ENCODE assay signal across 8 mouse cellular contexts in genomic region chr11:17212141-17212495, GRCm38 (mm10). TPM values are rescaled to one million over a fixed set of nuclear protein-coding genes. Genes with fewer than 3 reads are reported as not detected.
DNase-seq lines count a peak whose midpoint lies in the region; ATAC-seq and TF ChIP-seq lines count a peak whose summit lies in the region.

No protein-coding gene starts in this region.

- WGBS in liver, adult 2 months = 1% methylated on average over 10 of the region's 10 CpGs
- under 1% methylated on average over 10 of the region's 10 CpGs for WGBS in intestine, embryonic 15.5 days
- WGBS in midbrain, embryonic 16.5 days = 3% methylated on average over 10 of the region's 10 CpGs

- 0 out of 2 replicates have a peak, but pooled peaks cover 2% of the 10 kb centered on the region for H3K79me2 ChIP-seq in liver, adult 2 months (ENCODE audit: control insufficient read depth, insufficient read depth, low read length)

- no peak for DNase-seq in liver, adult 2 months (ENCODE audit: extremely low read depth, low read depth, low spot score)
- no peak for DNase-seq in liver
- DNase-seq in c-Kit-positive CD71-positive TER-119-positive erythroid progenitor cells, embryonic 14.5 days (ENCODE audit: low spot score) = peak; percentile 49
- no peak for DNase-seq in kidney, postnatal 36 days
- DNase-seq in layer of hippocampus, adult 11-12 months (ENCODE audit: low spot score) = no peak
- no peak for DNase-seq in cerebellum, adult 11-12 months

- H3K4me1 ChIP-seq in liver, adult 2 months (ENCODE audit: control insufficient read depth, insufficient read depth, low read length) = peaks cover 7% of the 10 kb centered on the region; the same call in 1 of the 2 replicates
- peaks cover 14% of the 10 kb centered on the region for H3K4me1 ChIP-seq in intestine, embryonic 15.5 days (replicated peaks)
- peaks cover 22% of the 10 kb centered on the region for H3K4me1 ChIP-seq in midbrain, embryonic 16.5 days (ENCODE audit: control insufficient read depth, insufficient read depth, low read length)

- ATAC-seq in intestine, embryonic 15.5 days = no peak
- ATAC-seq in midbrain, embryonic 16.5 days = no peak

- no peaks in the 10 kb centered on the region for H3K27me3 ChIP-seq in liver, adult 2 months (ENCODE audit: control insufficient read depth, insufficient read depth, low read length)
- H3K27me3 ChIP-seq in intestine, embryonic 15.5 days (replicated peaks) = no peaks in the 10 kb centered on the region
- no peaks in the 10 kb centered on the region for H3K27me3 ChIP-seq in midbrain, embryonic 16.5 days (ENCODE audit: control insufficient read depth, insufficient read depth, low read depth, low read length)

- peak overlapping the region; percentile 30 for H3K27ac ChIP-seq in liver, adult 2 months (replicated peaks; ENCODE audit: insufficient read depth, low read depth, low read length)
- H3K27ac ChIP-seq in intestine, embryonic 15.5 days = peak overlapping the region; percentile 71; the same call in 1 of the 2 replicates
- H3K27ac ChIP-seq in midbrain, embryonic 16.5 days (ENCODE audit: low read length) = peak overlapping the region; percentile 91

- peaks cover 5% of the 10 kb centered on the region for H3K36me3 ChIP-seq in liver, adult 2 months (ENCODE audit: control insufficient read depth, insufficient read depth, low read length)
- peaks cover 3% of the 10 kb centered on the region; the same call in 1 of the 2 replicates for H3K36me3 ChIP-seq in intestine, embryonic 15.5 days
- peaks cover 6% of the 10 kb centered on the region; the same call in 1 of the 2 replicates for H3K36me3 ChIP-seq in midbrain, embryonic 16.5 days (ENCODE audit: control insufficient read depth, insufficient read depth, low read length)

- H3K4me3 ChIP-seq in liver, adult 2 months (ENCODE audit: insufficient read depth, low read depth, low read length) = peak overlapping the region; percentile 67
- H3K4me3 ChIP-seq in intestine, embryonic 15.5 days (replicated peaks) = peak overlapping the region; percentile 98
- peak overlapping the region; percentile 98 for H3K4me3 ChIP-seq in midbrain, embryonic 16.5 days (ENCODE audit: low read depth, low read length)

- TF ChIP-seq POLR2A in liver, adult 2 months (IDR thresholded peaks at IDR 0.05; ENCODE audit: extremely low read depth, insufficient read depth, low read length) = no peak

- peak overlapping the region; percentile 77 for H3K9ac ChIP-seq in liver, adult 2 months (ENCODE audit: low read depth, low read length)
- H3K9ac ChIP-seq in intestine, embryonic 15.5 days = peak overlapping the region; percentile 65
- peak overlapping the region; percentile 81 for H3K9ac ChIP-seq in midbrain, embryonic 16.5 days (ENCODE audit: low read depth, low read length)

- no peak for TF ChIP-seq CTCF in liver, adult 2 months (IDR thresholded peaks at IDR 0.05; ENCODE audit: low read depth, low read length)

- H3K4me2 ChIP-seq in intestine, embryonic 15.5 days (replicated peaks) = peak overlapping the region; percentile 59
- H3K4me2 ChIP-seq in midbrain, embryonic 16.5 days (ENCODE audit: low read length) = peak overlapping the region; percentile 81

- no peaks in the 10 kb centered on the region for H3K9me3 ChIP-seq in intestine, embryonic 15.5 days
- H3K9me3 ChIP-seq in midbrain, embryonic 16.5 days (replicated peaks; ENCODE audit: control insufficient read depth, low read length, poor library complexity, severe bottlenecking) = no peaks in the 10 kb centered on the region

RNA-seq across cellular contexts. Expression of gene Pno1, which starts 0.8 kb away (rescaled TPM):
- 26.8 and 30.7 TPM in 2 replicates for total RNA-seq in liver, adult 2 months (2014; rRNA removed)
- 4.0 and 4.1 TPM in 2 replicates for polyA plus RNA-seq in liver, adult 2 months (2012; rRNA removed)
- polyA plus RNA-seq in intestine, embryonic 15.5 days (2015; fragmentation: Nextera tagmentation; extraction: Ambion mirVana) = 80.1 and 89.9 TPM in 2 replicates
- polyA plus RNA-seq in midbrain, embryonic 16.5 days (2015; fragmentation: Nextera tagmentation; extraction: Ambion mirVana) = 40.9 TPM in 2 replicates

RNA-seq across cellular contexts. Expression of gene Wdr92, which starts 30.2 kb away (rescaled TPM):
- 9.3 and 11.5 TPM in 2 replicates for total RNA-seq in liver, adult 2 months (2014; rRNA removed)
- polyA plus RNA-seq in liver, adult 2 months (2012; rRNA removed) = 4.9 and 5.5 TPM in 2 replicates
- polyA plus RNA-seq in intestine, embryonic 15.5 days (2015; fragmentation: Nextera tagmentation; extraction: Ambion mirVana) = 24.7 and 27.2 TPM in 2 replicates
- 19.4 and 20.9 TPM in 2 replicates for polyA plus RNA-seq in midbrain, embryonic 16.5 days (2015; fragmentation: Nextera tagmentation; extraction: Ambion mirVana)

RNA-seq across cellular contexts. Expression of gene C1d, which starts 45.3 kb away (rescaled TPM):
- total RNA-seq in liver, adult 2 months (2014; rRNA removed) = 48.3 and 53.2 TPM in 2 replicates
- polyA plus RNA-seq in liver, adult 2 months (2012; rRNA removed) = 23.4 and 38.9 TPM in 2 replicates
- 96.8 and 116 TPM in 2 replicates for polyA plus RNA-seq in intestine, embryonic 15.5 days (2015; fragmentation: Nextera tagmentation; extraction: Ambion mirVana)
- 167 and 178 TPM in 2 replicates for polyA plus RNA-seq in midbrain, embryonic 16.5 days (2015; fragmentation: Nextera tagmentation; extraction: Ambion mirVana)

RNA-seq across cellular contexts. Expression of gene Ppp3r1, which starts 53.1 kb away (rescaled TPM):
- total RNA-seq in liver, adult 2 months (2014; rRNA removed) = 21.4 and 22.8 TPM in 2 replicates
- polyA plus RNA-seq in liver, adult 2 months (2012; rRNA removed) = 15.1 and 18.1 TPM in 2 replicates
- polyA plus RNA-seq in intestine, embryonic 15.5 days (2015; fragmentation: Nextera tagmentation; extraction: Ambion mirVana) = 100 and 111 TPM in 2 replicates
- 212 and 220 TPM in 2 replicates for polyA plus RNA-seq in midbrain, embryonic 16.5 days (2015; fragmentation: Nextera tagmentation; extraction: Ambion mirVana)

Comparison
In these comparisons a context has a peak if more than half of its experiments do, and no peak if none do; other contexts are left out.
1. H3K27ac ChIP-seq: peak in every context shown above with its lines; median percentile 91 in midbrain, embryonic 16.5 days; 71 in intestine, embryonic 15.5 days; 30 in liver, adult 2 months.